Comparison of ENCODE assay signal across 8 mouse cellular contexts in genomic region chr16:56920102-56920657, GRCm38 (mm10). TPM values are rescaled to one million over a fixed set of nuclear protein-coding genes. Genes with fewer than 3 reads are reported as not detected.
DNase-seq lines count a peak whose midpoint lies in the region; ATAC-seq lines count a peak whose summit lies in the region.

No protein-coding gene starts in this region.

- no peaks in the 10 kb centered on the region for H3K36me3 ChIP-seq in hindbrain, embryonic 14.5 days (replicated peaks; ENCODE audit: control insufficient read depth, insufficient read depth)
- H3K36me3 ChIP-seq in lung, embryonic 15.5 days, result no peaks in the 10 kb centered on the region

- DNase-seq in cerebellum, postnatal 14 days, result peak; percentile 9 to 49
- DNase-seq in cerebellum, adult 11 months, result no peak
- DNase-seq in 416B (ENCODE audit: low read depth), result peak; percentile 75
- DNase-seq in hindbrain, embryonic 14.5 days (ENCODE audit: low spot score), result peak; percentile 88
- DNase-seq in skeletal muscle tissue, adult 2 months (ENCODE audit: low read depth, low spot score), result peak; percentile 18

- peak; percentile 96 for ATAC-seq in common myeloid progenitor, adult 5-6 weeks (replicated peaks; ENCODE audit: low read depth, poor library complexity, severe bottlenecking)
- peak; percentile 86 for ATAC-seq in hindbrain, embryonic 14.5 days (ENCODE audit: low FRiP score)
- ATAC-seq in lung, embryonic 15.5 days (ENCODE audit: borderline replicate concordance, extremely low read depth, low FRiP score, low TSS enrichment), result peak; percentile 46
- no peak for ATAC-seq in monocyte, adult 5-6 weeks (replicated peaks; ENCODE audit: insufficient number of reproducible peaks, low FRiP score, low TSS enrichment, poor library complexity, severe bottlenecking)

- no peaks in the 10 kb centered on the region for H3K4me1 ChIP-seq in hindbrain, embryonic 14.5 days (replicated peaks; ENCODE audit: control insufficient read depth, insufficient read depth, low read length)
- no peaks in the 10 kb centered on the region for H3K4me1 ChIP-seq in lung, embryonic 15.5 days

- H3K4me3 ChIP-seq in hindbrain, embryonic 14.5 days (replicated peaks; ENCODE audit: low read length), result no peak overlapping the region
- no peak overlapping the region for H3K4me3 ChIP-seq in lung, embryonic 15.5 days

- no peaks in the 10 kb centered on the region for H3K27me3 ChIP-seq in hindbrain, embryonic 14.5 days (ENCODE audit: control insufficient read depth, insufficient read depth, low read length)
- no peaks in the 10 kb centered on the region for H3K27me3 ChIP-seq in lung, embryonic 15.5 days

- H3K9ac ChIP-seq in hindbrain, embryonic 14.5 days, result no peak overlapping the region
- no peak overlapping the region for H3K9ac ChIP-seq in lung, embryonic 15.5 days

- no peak overlapping the region for H3K4me2 ChIP-seq in hindbrain, embryonic 14.5 days (replicated peaks)
- H3K4me2 ChIP-seq in lung, embryonic 15.5 days, result no peak overlapping the region

- 35% methylated on average over 8 of the region's 8 CpGs for WGBS in hindbrain, embryonic 14.5 days
- WGBS in lung, embryonic 15.5 days, result 19% methylated on average over 8 of the region's 8 CpGs

- H3K27ac ChIP-seq in hindbrain, embryonic 14.5 days, result no peak overlapping the region
- H3K27ac ChIP-seq in lung, embryonic 15.5 days, result no peak overlapping the region

- no peaks in the 10 kb centered on the region for H3K9me3 ChIP-seq in hindbrain, embryonic 14.5 days (ENCODE audit: control insufficient read depth, low read length)
- no peaks in the 10 kb centered on the region for H3K9me3 ChIP-seq in lung, embryonic 15.5 days

RNA-seq across cellular contexts. Expression of gene Lnp1, which starts 7.7 kb away (rescaled TPM):
- total RNA-seq in common myeloid progenitor, adult 5-6 weeks (2017), result not detected in 2 replicates
- 0.31 and 0.77 TPM in 2 replicates for polyA plus RNA-seq in hindbrain, embryonic 14.5 days (2014; fragmentation: Nextera tagmentation; extraction: Ambion mirVana)
- 0.25 and 0.39 TPM in 2 replicates for polyA plus RNA-seq in lung, embryonic 15.5 days (2015; fragmentation: Nextera tagmentation; extraction: Ambion mirVana)
- total RNA-seq in monocyte, adult 5-6 weeks (2017), result not detected in 3 replicates

RNA-seq across cellular contexts. Expression of gene Tmem45a, which starts 34.2 kb away (rescaled TPM):
- total RNA-seq in common myeloid progenitor, adult 5-6 weeks (2017), result not detected in 2 replicates
- polyA plus RNA-seq in hindbrain, embryonic 14.5 days (2014; fragmentation: Nextera tagmentation; extraction: Ambion mirVana), result 7.8 and 9.8 TPM in 2 replicates
- 39.7 and 41.2 TPM in 2 replicates for polyA plus RNA-seq in lung, embryonic 15.5 days (2015; fragmentation: Nextera tagmentation; extraction: Ambion mirVana)
- not detected in 3 replicates for total RNA-seq in monocyte, adult 5-6 weeks (2017)
